Mouse (Mus musculus): ENCODE data around the gene Nostrin. TPM values are rescaled to one million over a fixed set of nuclear protein-coding genes. Genes with fewer than 3 reads are reported as not detected.
A peak's percentile ranks its signal among the peaks of the same experiment; 100 is the strongest.

The Nostrin gene
- polyA plus RNA-seq, 1 experiment from 2014 or later, result 2.4 TPM

- ATAC-seq, result peak; percentile 100
- no peaks in the 10 kb centered on the region for H3K36me3 ChIP-seq (ENCODE audit: control insufficient read depth, insufficient read depth, low read length)
- peak within 1 kb of the TSS; percentile 97 for H3K4me2 ChIP-seq (ENCODE audit: low read length)
- H3K9ac ChIP-seq (ENCODE audit: low read depth, low read length), result peak within 1 kb of the TSS; percentile 71
- WGBS, result under 1% methylated on average over 43 of the region's 46 CpGs
- no peak within 1 kb of the TSS for H3K27ac ChIP-seq (ENCODE audit: low read depth, low read length)
- H3K27me3 ChIP-seq (replicated peaks; ENCODE audit: control insufficient read depth, insufficient read depth, low read length), result no peaks in the 10 kb centered on the region
- H3K4me1 ChIP-seq (ENCODE audit: control insufficient read depth, insufficient read depth, low read depth, low read length), result no peaks in the 10 kb centered on the region; the same call in 1 of the 2 replicates
- peak within 1 kb of the TSS; percentile 96 for H3K4me3 ChIP-seq (ENCODE audit: low read length)
- H3K9me3 ChIP-seq (ENCODE audit: control insufficient read depth, low read length), result no peaks in the 10 kb centered on the region
Measured at GRCm38 (mm10) chr2:69205791-69206351, 70.3 kb downstream of the Nostrin start, which contains the start of gene Spc25. Gene Spc25, minus strand, starts transcription at chr2:69206194.

DNA sequence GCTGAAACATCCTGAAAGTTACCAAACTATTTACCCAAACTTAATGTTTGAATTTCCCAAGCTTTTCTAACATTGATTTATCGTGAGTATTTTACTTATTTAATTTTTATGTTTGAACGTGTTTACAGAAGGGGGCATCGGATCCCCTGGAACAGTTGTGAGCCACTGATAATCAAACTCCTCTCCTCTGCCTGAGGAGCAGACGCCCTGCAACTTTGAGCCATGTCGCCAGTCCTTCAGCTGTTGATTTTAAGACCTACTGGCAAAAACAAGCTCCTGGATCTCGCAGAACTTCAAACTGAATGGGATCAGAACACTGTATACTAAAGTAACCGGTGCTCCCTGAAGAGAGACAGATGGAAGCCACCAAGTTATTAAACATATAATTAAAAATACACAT, 70.9 kb downstream of the Nostrin start:
- H3K9ac ChIP-seq (ENCODE audit: low read depth, low read length), result no peak overlapping the region
- H3K27me3 ChIP-seq (replicated peaks; ENCODE audit: control insufficient read depth, insufficient read depth, low read length), result no peaks in the 10 kb centered on the region
- H3K4me1 ChIP-seq (ENCODE audit: control insufficient read depth, insufficient read depth, low read depth, low read length), result no peaks in the 10 kb centered on the region; the same call in 1 of the 2 replicates
- no peak for ATAC-seq
- WGBS, result 22% methylated on average over 7 of the region's 7 CpGs
- peak overlapping the region; percentile 36 for H3K4me2 ChIP-seq (ENCODE audit: low read length)
- H3K4me3 ChIP-seq (ENCODE audit: low read length), result peak overlapping the region; percentile 96; the same call in 1 of the 2 replicates
- no peaks in the 10 kb centered on the region for H3K9me3 ChIP-seq (ENCODE audit: control insufficient read depth, low read length)
- H3K27ac ChIP-seq (ENCODE audit: low read depth, low read length), result no peak overlapping the region
- no peaks in the 10 kb centered on the region for H3K36me3 ChIP-seq (ENCODE audit: control insufficient read depth, insufficient read depth, low read length)

- Histone ChIP-seq H3K4me3 (ENCODE audit: low read length) (no peak overlapping the region), H3K4me2 (ENCODE audit: low read length) (no peak overlapping the region), H3K36me3 (ENCODE audit: control insufficient read depth, insufficient read depth, low read length) (no peaks in the 10 kb centered on the region), H3K4me1 (ENCODE audit: control insufficient read depth, insufficient read depth, low read depth, low read length) (no peaks in the 10 kb centered on the region; the same call in 1 of the 2 replicates), H3K27me3 (replicated peaks; ENCODE audit: control insufficient read depth, insufficient read depth, low read length) (no peaks in the 10 kb centered on the region), H3K9ac (ENCODE audit: low read depth, low read length) (no peak overlapping the region), H3K9me3 (ENCODE audit: control insufficient read depth, low read length) (no peaks in the 10 kb centered on the region), H3K27ac (ENCODE audit: low read depth, low read length) (no peak overlapping the region)
- 88% methylated on average over 3 of the region's 3 CpGs for WGBS
- ATAC-seq, result no peak
Measured at GRCm38 (mm10) chr2:69209684-69210083, 74.1 kb downstream of the Nostrin start.

- H3K36me3 ChIP-seq (ENCODE audit: control insufficient read depth, insufficient read depth, low read length), result no peaks in the 10 kb centered on the region
- no peak within 1 kb of the TSS for H3K4me2 ChIP-seq (ENCODE audit: low read length)
- 82% methylated on average over 7 of the region's 7 CpGs for WGBS
- H3K27me3 ChIP-seq (replicated peaks; ENCODE audit: control insufficient read depth, insufficient read depth, low read length), result no peaks in the 10 kb centered on the region
- no peak for ATAC-seq
- H3K4me1 ChIP-seq (ENCODE audit: control insufficient read depth, insufficient read depth, low read depth, low read length), result no peaks in the 10 kb centered on the region
- no peak within 1 kb of the TSS for H3K4me3 ChIP-seq (ENCODE audit: low read length)
- no peak within 1 kb of the TSS for H3K9ac ChIP-seq (ENCODE audit: low read depth, low read length)
- H3K27ac ChIP-seq (ENCODE audit: low read depth, low read length), result no peak within 1 kb of the TSS
- no peaks in the 10 kb centered on the region for H3K9me3 ChIP-seq (ENCODE audit: control insufficient read depth, low read length)
Measured at GRCm38 (mm10) chr2:69210773-69211172, 75.2 kb downstream of the Nostrin start, which contains the start of gene G6pc2. Gene G6pc2, plus strand, starts transcription at chr2:69211073.

DNA sequence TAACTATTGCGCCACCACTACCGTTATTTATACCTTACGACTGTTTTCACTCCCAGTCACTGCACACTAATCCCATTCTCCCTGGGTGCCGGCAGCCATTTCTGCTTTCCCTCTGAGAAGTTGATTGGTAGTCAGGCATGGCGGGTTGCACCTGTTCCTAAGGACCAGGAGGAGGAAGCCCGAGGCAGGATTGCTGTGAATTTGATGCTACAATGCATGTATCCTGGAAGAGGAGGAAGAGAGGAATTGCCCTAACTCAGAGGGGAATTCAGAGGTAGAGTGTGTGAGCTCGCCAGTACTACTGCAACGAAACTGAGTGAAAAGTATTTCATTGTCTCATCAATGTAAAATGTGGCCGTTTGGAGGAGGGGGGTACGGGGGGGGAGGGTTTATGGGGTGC, 77.1 kb downstream of the Nostrin start:
- no peak overlapping the region for H3K9ac ChIP-seq (ENCODE audit: low read depth, low read length)
- H3K27me3 ChIP-seq (replicated peaks; ENCODE audit: control insufficient read depth, insufficient read depth, low read length), result no peaks in the 10 kb centered on the region
- no peaks in the 10 kb centered on the region for H3K9me3 ChIP-seq (ENCODE audit: control insufficient read depth, low read length)
- no peaks in the 10 kb centered on the region for H3K36me3 ChIP-seq (ENCODE audit: control insufficient read depth, insufficient read depth, low read length)
- H3K4me3 ChIP-seq (ENCODE audit: low read length), result no peak overlapping the region
- H3K4me1 ChIP-seq (ENCODE audit: control insufficient read depth, insufficient read depth, low read depth, low read length), result no peaks in the 10 kb centered on the region
- H3K4me2 ChIP-seq (ENCODE audit: low read length), result no peak overlapping the region
- WGBS, result 65% methylated on average over 10 of the region's 10 CpGs
- no peak overlapping the region for H3K27ac ChIP-seq (ENCODE audit: low read depth, low read length)
- 0 out of 2 replicates have a peak, but pooled peaks have one; percentile 20 for ATAC-seq

DNA sequence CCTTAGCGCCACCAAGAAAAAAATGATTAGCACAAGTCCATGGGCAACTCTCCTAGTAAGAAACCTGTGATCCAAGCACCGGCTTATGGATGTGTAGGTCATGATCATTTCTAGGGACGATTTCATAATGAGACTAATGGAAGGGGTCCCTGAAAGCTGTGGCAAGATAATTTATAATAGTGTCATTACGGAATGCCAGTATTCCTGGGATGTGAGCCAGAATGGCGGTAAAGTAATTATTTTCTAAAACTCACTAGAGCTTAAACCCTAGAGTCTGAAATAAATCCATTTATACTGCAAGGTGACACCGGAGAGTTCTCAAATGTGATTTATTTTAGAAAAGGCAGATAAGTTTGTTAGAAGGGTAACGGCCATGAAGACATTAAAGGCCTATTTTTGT, 79.6 kb downstream of the Nostrin start:
- Histone ChIP-seq H3K27me3 (replicated peaks; ENCODE audit: control insufficient read depth, insufficient read depth, low read length) (no peaks in the 10 kb centered on the region), H3K4me1 (ENCODE audit: control insufficient read depth, insufficient read depth, low read depth, low read length) (no peaks in the 10 kb centered on the region), H3K9ac (ENCODE audit: low read depth, low read length) (no peak overlapping the region), H3K9me3 (ENCODE audit: control insufficient read depth, low read length) (no peaks in the 10 kb centered on the region), H3K4me3 (ENCODE audit: low read length) (no peak overlapping the region), H3K36me3 (ENCODE audit: control insufficient read depth, insufficient read depth, low read length) (no peaks in the 10 kb centered on the region), H3K27ac (ENCODE audit: low read depth, low read length) (no peak overlapping the region), H3K4me2 (ENCODE audit: low read length) (no peak overlapping the region)
- ATAC-seq, result no peak
- 51% methylated on average over 7 of the region's 7 CpGs for WGBS

DNA sequence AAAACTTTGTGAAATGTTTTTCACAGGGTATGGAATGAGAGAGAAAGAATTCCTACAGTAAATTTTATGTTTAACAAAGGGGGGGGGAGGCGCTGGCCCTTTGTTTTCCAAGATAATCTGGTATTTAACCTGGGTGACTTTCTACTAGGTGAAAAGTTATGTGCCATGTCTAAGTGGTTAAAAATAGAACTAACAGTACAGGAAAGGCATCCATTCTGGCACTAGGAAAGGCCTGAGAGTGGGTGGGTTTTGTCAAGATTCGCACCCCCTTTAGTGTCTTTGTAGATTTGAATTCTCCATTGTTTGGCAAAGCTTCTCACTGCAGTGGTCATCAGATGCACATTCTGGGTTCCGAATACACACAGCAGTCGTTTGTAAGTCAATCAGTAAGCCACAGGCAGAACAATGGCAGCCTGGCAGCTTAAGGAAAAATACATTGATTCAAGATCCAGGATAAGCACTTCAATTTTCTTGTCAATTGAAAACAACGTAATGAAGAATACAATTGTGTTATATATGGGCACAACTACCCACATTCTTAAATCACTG, 86.3 kb downstream of the Nostrin start:
- Histone ChIP-seq H3K9ac (ENCODE audit: low read depth, low read length) (no peak overlapping the region), H3K4me2 (ENCODE audit: low read length) (no peak overlapping the region), H3K9me3 (ENCODE audit: control insufficient read depth, low read length) (no peaks in the 10 kb centered on the region), H3K36me3 (ENCODE audit: control insufficient read depth, insufficient read depth, low read length) (no peaks in the 10 kb centered on the region), H3K27ac (ENCODE audit: low read depth, low read length) (no peak overlapping the region), H3K27me3 (replicated peaks; ENCODE audit: control insufficient read depth, insufficient read depth, low read length) (no peaks in the 10 kb centered on the region), H3K4me1 (ENCODE audit: control insufficient read depth, insufficient read depth, low read depth, low read length) (no peaks in the 10 kb centered on the region), H3K4me3 (ENCODE audit: low read length) (no peak overlapping the region)
- no peak for ATAC-seq
- WGBS, result 30% methylated on average over 5 of the region's 5 CpGs

DNA sequence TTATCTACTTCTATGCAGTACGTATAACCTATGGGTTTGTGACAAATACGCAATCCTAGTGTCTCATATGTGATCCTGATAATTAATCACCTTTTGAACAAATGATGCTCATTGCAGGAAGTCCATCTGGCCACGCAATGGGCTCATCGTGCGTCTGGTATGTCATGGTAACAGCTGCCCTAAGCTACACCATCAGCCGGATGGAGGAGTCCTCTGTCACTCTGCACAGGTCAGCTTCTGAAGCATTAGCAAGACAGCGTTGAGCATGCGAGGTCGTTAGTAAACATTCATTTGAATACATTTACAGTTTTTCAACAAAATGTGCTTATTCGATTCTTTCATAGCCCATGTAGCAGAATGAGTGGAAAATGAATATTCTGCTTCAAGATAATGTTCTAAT, 87.2 kb downstream of the Nostrin start:
- Histone ChIP-seq H3K36me3 (ENCODE audit: control insufficient read depth, insufficient read depth, low read length) (no peaks in the 10 kb centered on the region), H3K4me2 (ENCODE audit: low read length) (no peak overlapping the region), H3K9ac (ENCODE audit: low read depth, low read length) (no peak overlapping the region), H3K27ac (ENCODE audit: low read depth, low read length) (no peak overlapping the region), H3K27me3 (replicated peaks; ENCODE audit: control insufficient read depth, insufficient read depth, low read length) (no peaks in the 10 kb centered on the region), H3K4me3 (ENCODE audit: low read length) (no peak overlapping the region), H3K9me3 (ENCODE audit: control insufficient read depth, low read length) (no peaks in the 10 kb centered on the region), H3K4me1 (ENCODE audit: control insufficient read depth, insufficient read depth, low read depth, low read length) (no peaks in the 10 kb centered on the region)
- 53% methylated on average over 10 of the region's 10 CpGs for WGBS
- ATAC-seq, result no peak

DNA sequence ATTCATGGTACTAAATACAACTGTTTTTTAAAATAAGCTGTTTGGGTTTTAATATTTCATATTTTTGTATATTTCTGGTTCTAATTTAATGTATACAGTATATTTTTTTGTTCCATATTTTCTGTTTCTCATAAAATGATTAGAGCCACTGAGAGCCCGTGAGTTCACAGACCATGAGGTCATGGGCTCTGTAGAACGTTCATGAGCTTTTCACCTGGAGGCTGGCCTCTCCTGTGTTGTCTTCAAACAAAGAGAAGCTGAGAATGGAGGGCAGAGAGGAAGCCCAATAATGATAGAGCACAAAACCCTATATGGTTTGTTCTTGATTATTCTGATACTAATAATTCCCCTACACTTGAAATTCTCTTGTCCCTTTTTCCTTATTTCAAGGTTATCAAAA, 89.1 kb downstream of the Nostrin start:
- H3K27me3 ChIP-seq (replicated peaks; ENCODE audit: control insufficient read depth, insufficient read depth, low read length), result no peaks in the 10 kb centered on the region
- no peak overlapping the region for H3K9ac ChIP-seq (ENCODE audit: low read depth, low read length)
- no peak overlapping the region for H3K27ac ChIP-seq (ENCODE audit: low read depth, low read length)
- no peaks in the 10 kb centered on the region for H3K9me3 ChIP-seq (ENCODE audit: control insufficient read depth, low read length)
- 65% methylated on average over 2 of the region's 2 CpGs for WGBS
- no peaks in the 10 kb centered on the region; the same call in 1 of the 2 replicates for H3K4me1 ChIP-seq (ENCODE audit: control insufficient read depth, insufficient read depth, low read depth, low read length)
- no peaks in the 10 kb centered on the region for H3K36me3 ChIP-seq (ENCODE audit: control insufficient read depth, insufficient read depth, low read length)
- no peak for ATAC-seq
- no peak overlapping the region for H3K4me3 ChIP-seq (ENCODE audit: low read length)
- no peak overlapping the region for H3K4me2 ChIP-seq (ENCODE audit: low read length)

Measured in hindbrain, embryonic 16.5 days (tissue).